Mouse (Mus musculus) ES-Bruce4 (cell line): Measurements from ENCODE around the gene Nudt2.

ENCODE experiments used
- CTCF ChIP-seq: IDR thresholded peaks from one replicate; pipeline ENCODE4 v1.8.1; 2011; ENCODE audit warnings: low read depth, low read length
- POLR2A ChIP-seq: IDR thresholded peaks from one replicate; pipeline ENCODE4 v1.8.1; 2011; ENCODE audit warnings: low read length; ENCODE audit not compliant: insufficient read depth

GRCm38 (mm10) chr4:41523839-41524238 lies 58.9 kb downstream of the Nudt2 start:
- TF ChIP-seq CTCF: no peak
- TF ChIP-seq POLR2A: no peak
